Mouse (Mus musculus) layer of hippocampus, postnatal 10 days (tissue): Measurements from ENCODE around the gene Gm45337. TPM values are rescaled to one million over a fixed set of nuclear protein-coding genes. Genes with fewer than 3 reads are reported as not detected.

ENCODE experiments used
- DNase-seq, 2 experiments: peaks; one replicate each; pipeline ENCODE4 v3.0.0; 2021; ENCODE audit warnings: low spot score in 2 of 2
- total RNA-seq, 2 experiments: library from RNA; stranded (reverse); gene quantifications; 2 replicates each; pipeline ENCODE4 v1.2.3; 2021

Gene Gm45337
- total RNA-seq, 2 experiments from 2014 or later: not detected

DNA sequence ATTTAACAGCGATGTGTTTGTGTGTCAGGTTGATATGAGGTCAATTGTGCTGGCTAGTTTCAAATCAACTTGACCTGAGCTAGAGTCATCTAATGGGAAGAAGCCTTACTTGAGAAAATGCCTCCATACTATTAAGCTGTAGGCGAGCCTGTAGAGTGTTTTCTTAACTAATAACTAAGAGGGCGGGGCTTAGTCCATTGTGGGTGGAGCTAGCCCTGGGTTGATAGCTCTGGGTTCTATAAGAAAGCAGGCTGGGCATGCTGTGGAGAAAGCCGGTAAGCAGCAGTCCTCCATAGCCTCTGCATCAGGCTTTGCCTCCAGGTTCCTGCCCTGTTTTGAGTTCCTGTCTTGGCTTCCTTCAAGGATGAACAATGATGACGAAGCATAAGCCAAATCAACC, 39.7 kb downstream of the Gm45337 start:
- no peak for DNase-seq

DNA sequence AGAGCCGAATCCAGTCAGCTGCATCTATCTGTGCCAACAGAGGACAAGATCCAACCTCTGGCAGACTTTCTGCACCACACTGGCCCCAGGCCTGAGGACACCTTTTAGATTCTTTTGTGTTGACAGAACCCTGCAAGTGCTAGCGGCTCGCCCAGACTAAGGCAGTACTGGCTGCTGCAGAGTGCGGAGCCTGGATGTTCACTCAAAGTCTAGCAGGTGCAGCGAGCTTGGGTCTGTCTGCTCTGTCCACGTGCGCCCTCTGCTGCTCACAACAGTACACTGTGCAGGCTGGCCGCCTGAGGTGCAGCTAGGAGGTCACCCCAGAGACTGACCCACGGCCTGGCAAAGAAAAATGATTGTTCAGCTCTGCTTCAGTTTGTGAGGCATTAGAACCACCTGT, 46.6 kb downstream of the Gm45337 start:
- DNase-seq: peak; percentile 81 to 86

DNA sequence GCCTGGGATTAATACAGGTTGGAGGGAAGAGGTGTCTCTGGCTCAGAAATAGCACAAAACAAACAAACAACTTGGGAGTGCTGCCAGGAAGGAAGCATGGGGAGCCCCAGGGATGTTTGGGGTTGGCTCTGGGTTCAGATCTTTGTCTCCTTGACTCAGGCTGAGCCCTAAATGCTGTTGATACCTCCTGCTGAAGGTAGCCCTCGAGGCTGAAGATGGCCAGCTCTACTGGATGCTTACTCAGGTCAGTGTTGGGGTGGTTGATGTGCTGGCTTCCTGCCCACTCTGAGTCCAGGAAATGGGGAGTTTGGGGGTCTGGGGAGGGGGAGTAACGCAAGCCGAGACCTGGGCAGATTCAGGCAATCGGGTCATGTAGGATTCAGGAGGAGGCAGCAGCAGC, 47.7 kb downstream of the Gm45337 start:
- DNase-seq: no peak

DNA sequence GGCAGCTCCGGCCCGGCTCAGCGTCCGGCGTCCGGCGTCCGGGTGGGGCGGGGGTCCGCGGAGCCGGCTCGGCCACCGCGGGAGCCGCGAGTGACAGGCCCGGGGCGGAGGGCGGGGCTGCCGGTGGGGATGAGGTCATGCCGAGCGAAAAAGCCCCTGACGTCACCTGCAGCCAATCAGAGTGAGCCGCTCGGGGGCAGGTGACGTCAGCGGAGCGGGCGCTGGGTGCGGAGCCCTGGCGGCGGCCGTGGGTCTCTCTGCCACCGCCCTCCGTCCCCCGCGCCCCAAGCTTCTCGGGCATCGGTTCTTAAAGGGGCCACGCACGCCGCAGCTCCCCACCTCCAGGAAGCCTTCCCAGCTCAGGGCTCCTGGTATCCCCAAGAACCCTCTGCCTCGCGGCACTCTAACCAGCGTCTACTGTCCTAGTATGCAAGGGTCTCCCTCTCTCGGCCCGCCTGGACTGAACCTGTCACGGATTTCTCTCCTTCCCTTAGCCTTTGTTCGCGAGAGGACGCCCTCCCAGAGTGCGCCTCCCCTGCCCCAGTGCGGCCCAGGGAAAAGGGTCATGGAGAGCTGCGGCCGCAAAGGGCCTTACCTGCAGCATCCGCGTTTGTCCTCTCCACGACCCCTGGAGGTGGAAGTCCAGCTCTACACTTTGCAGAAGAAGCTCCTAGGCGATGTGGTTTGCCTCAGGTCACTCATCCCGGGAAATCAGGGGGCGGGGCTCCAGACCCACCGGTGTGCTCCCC, 49.0 kb downstream of the Gm45337 start, which contains the start of gene Dusp8:
Dusp8 (minus strand) TSS at position 661 of the 749 bp plus-strand sequence.
- DNase-seq: peak; percentile 94 to 98

DNA sequence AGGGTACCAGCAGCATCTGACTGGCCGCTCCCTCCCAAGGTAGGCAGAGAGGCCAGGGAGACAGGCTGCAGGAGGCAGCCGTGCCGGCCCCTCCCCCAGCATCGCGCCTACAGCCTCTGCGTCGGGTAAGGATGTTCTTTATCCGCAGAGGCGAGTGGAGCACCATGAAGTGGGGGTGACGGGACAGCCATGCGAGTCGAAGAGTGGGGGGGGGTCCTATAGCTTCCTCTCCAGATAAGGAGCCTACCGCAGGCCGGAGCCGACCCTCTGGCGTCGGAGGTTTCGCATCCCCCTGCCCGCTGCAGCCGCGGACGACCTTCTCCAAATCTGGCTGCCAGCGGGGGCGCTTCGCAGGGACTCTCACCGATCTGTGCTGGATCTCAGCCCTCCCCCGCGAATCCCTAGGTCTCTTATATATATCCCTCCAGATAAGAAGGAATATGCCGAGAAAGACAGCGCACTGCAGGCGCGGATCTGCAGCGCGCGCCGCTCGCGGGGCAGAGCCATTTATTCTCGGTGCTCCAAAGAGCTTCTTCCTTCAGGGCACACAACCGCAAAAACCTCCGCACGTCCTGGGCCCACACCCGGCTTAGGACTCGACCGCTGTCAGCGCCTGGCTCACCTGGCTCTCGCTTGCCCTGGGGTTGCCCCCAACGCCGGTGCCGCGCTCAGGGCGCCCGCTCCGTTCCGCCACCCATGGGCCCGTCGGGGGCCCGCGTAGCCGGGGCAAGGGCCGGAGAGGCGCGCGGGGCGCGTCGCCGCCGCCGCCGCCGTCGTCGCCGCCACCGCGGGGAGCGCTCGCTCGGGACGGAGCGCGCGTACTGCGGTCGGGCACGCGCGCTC, 49.9 kb downstream of the Gm45337 start:
- DNase-seq: peak; percentile 63

DNA sequence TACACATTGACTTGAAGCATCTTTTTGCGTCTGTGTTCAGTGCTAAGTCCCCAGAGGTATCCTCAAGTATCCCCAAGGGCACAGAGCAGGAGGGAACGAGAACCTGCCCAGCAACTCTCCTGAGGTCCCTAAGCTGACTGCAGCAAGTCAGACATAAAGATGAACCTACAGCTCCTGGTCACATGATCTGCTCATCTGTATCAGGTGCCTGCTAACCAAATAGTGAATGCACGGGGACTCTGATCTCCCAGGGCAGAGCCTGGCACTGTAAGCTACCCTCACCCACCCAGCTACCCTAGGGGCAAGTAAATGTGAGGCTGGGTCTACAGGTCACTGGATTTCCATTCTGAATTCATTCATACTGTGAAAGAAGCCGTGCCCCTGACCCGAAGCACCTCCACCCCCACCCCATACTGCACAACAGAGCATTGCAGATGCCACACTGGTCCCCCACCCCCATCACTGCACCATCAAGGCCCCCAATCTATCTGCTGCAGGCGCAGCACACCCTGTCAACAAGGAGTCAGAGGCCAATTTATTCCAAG, 50.6 kb downstream of the Gm45337 start:
- DNase-seq: no peak

Other genes with a start within 250 kb of the Gm45337 start
- gene Tollip, start 226.1 kb downstream of the Gm45337 start, total RNA-seq: 100 to 1,000 TPM; 108 to 120 TPM
- 100 to 1,000 TPM; 166 to 172 TPM for gene Brsk2, start 194.9 kb downstream of the Gm45337 start, total RNA-seq
- 10 to 100 TPM; 20.5 to 20.9 TPM for gene Mob2, start 83.5 kb downstream of the Gm45337 start, total RNA-seq
- 100 to 1,000 TPM; 139 to 150 TPM for gene Dusp8, start 48.8 kb downstream of the Gm45337 start, total RNA-seq
- not detected for gene Gm45618, start 23.9 kb downstream of the Gm45337 start, total RNA-seq
- gene Gm39115, start 8.6 kb downstream of the Gm45337 start, total RNA-seq: not detected
- gene Gm29735, start 12.5 kb upstream of the Gm45337 start, total RNA-seq: not detected
- not detected for gene Gm4553, start 21.1 kb upstream of the Gm45337 start, total RNA-seq
- gene Krtap5-2, start 31.4 kb upstream of the Gm45337 start, total RNA-seq: not detected
- gene Gm10153, start 45.8 kb upstream of the Gm45337 start, total RNA-seq: not detected
- gene Krtap5-3, start 56.8 kb upstream of the Gm45337 start, total RNA-seq: not detected
- gene Gm7579, start 67.3 kb upstream of the Gm45337 start, total RNA-seq: not detected
- not detected for gene Krtap5-5, start 85.4 kb upstream of the Gm45337 start, total RNA-seq
- gene Gm40460, start 96.5 kb upstream of the Gm45337 start, total RNA-seq: not detected
- not detected for gene Gm2431, start 113.7 kb upstream of the Gm45337 start, total RNA-seq
- gene Gm4559, start 129.8 kb upstream of the Gm45337 start, total RNA-seq: not detected
- not detected for gene Krtap5-1, start 152.5 kb upstream of the Gm45337 start, total RNA-seq
- gene Krtap5-4, start 158.9 kb upstream of the Gm45337 start, total RNA-seq: not detected
- gene Ifitm10, start 229.1 kb upstream of the Gm45337 start, total RNA-seq: 10 to 100 TPM; 21.0 to 24.6 TPM
- gene Gm49369, start 238.1 kb upstream of the Gm45337 start, total RNA-seq: 1 to 10 TPM in 1 of 2 experiments, not detected in 1; 6.5 TPM
- 100 to 1,000 TPM; 252 to 270 TPM for gene Ctsd, start 243.4 kb upstream of the Gm45337 start, total RNA-seq